Mouse (Mus musculus): ENCODE results near the gene Rpl29.

GRCm38 (mm10) chr9:106461641-106462429, 32.6 kb downstream of the Rpl29 start:
- TF ChIP-seq CTCF (IDR thresholded peaks at IDR 0.05; ENCODE audit: extremely low read depth, insufficient read depth, insufficient read length, insufficient replicate concordance) (no peak), POLR2A (IDR thresholded peaks at IDR 0.05; ENCODE audit: low read depth, low read length) (no peak)

Data from spleen, adult 2 months (tissue).